Mouse (Mus musculus): Measurements from ENCODE around the gene Zfp296. TPM values are rescaled to one million over a fixed set of nuclear protein-coding genes. Genes with fewer than 3 reads are reported as not detected.
A peak's percentile ranks its signal among the peaks of the same experiment; 100 is the strongest.

The Zfp296 gene
- polyA plus RNA-seq, 1 experiment = 7.0 TPM

DNA sequence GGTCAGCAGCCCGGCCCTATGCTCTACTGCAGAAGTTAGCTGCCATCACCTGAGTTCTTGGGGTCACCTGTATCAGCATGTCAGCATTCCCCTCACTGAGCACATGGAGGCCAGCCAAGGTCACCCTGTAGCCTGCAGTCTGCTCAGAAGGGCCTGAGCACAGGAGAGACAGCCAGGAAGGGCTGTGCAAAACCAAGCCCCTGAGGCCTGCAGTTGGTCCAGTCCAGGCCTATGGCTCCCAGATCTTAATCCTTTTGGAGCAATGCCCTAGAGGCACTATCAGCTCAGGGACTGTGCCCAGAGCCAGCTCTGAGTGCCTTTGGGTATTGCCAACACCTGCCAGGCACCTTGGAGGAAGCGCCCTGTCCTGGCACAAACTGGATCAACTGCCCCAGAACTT is 20.0 kb upstream of the Zfp296 start:
- H3K4me3 ChIP-seq (ENCODE audit: control insufficient read depth, low read depth, low read length) = no peak overlapping the region
- TF ChIP-seq POLR2A (IDR thresholded peaks at IDR 0.05; ENCODE audit: control insufficient read depth, low read depth, low read length) (no peak), CTCF (IDR thresholded peaks at IDR 0.05; ENCODE audit: control insufficient read depth, insufficient read depth, insufficient replicate concordance, low read depth, low read length) (no peak)
- no peaks in the 10 kb centered on the region for H3K36me3 ChIP-seq (ENCODE audit: control insufficient read depth, insufficient read depth, low read length)
- H3K27ac ChIP-seq (ENCODE audit: control insufficient read depth, insufficient read depth, low read depth, low read length) = no peak overlapping the region
- H3K4me1 ChIP-seq (ENCODE audit: control insufficient read depth, insufficient read depth, low read length) = peaks cover 16% of the 10 kb centered on the region
- H3K27me3 ChIP-seq (ENCODE audit: control insufficient read depth, insufficient read depth, low read length) = no peaks in the 10 kb centered on the region

DNA sequence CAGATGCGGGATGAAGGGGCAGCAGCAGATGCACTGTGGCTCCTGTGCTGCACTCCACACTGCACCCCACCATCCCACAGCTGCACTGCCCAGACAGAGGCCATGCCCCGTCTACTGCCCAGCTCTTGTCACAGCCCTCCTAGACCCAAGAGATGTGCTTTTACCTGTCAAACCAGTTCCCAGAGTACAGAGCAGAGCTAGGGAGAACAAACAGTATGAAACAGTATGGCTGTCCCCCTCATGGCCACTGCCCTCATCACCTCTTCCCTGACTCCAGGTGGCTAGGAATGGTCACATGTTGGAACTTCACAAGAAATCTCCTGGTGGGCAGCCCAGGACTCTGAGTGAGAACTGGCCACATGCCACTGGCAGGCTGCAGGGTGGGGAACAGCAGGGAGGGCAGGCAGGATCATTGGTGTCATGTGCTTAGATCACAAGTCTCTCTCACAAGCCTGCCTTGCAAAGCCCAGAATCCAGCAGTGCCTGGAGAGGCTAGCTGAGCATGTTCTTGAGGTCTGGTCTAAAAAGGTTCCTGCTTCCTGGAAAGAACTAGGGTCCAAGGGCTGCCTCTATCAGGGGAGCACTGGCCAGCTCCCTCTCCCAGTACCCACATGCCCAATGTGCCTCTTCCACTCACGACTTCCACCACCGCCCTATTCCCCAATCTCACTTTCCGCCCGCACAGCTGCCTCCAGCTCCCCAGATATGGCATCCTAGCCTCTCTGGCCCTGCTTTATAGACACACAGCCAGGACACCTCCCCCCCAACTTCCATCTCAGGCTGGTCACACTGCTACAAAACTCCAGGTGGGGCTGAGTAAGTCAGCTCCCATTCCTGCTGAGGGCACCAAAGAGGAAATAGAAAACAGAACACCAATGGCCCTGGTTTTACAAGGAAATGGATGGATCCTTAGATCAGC is 18.8 kb upstream of the Zfp296 start:
- no peak overlapping the region for H3K4me3 ChIP-seq (ENCODE audit: control insufficient read depth, low read depth, low read length)
- H3K27me3 ChIP-seq (ENCODE audit: control insufficient read depth, insufficient read depth, low read length) = no peaks in the 10 kb centered on the region
- no peak for TF ChIP-seq POLR2A (IDR thresholded peaks at IDR 0.05; ENCODE audit: control insufficient read depth, low read depth, low read length)
- no peak for TF ChIP-seq CTCF (IDR thresholded peaks at IDR 0.05; ENCODE audit: control insufficient read depth, insufficient read depth, insufficient replicate concordance, low read depth, low read length)
- peaks cover 18% of the 10 kb centered on the region for H3K4me1 ChIP-seq (ENCODE audit: control insufficient read depth, insufficient read depth, low read length)
- no peak overlapping the region for H3K27ac ChIP-seq (ENCODE audit: control insufficient read depth, insufficient read depth, low read depth, low read length)
- H3K36me3 ChIP-seq (ENCODE audit: control insufficient read depth, insufficient read depth, low read length) = no peaks in the 10 kb centered on the region

DNA sequence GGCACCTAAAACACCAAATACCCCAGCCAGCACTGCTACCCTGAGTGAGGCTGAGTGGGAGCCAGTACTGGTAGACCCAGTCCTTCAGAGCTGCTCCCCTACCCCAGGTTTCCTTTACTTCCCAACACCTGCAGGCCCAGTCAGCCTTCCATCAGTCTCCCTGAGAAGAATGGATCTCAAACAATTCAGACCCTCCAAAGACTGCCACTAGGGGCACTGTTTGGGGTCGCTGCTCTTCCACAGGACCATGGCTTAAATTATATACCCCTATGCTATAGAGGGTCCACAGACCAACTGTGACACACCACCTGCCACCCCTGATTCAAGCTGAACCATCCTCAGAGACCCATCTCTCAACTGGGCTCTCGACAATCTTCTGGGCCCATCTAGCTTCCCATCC is 18.1 kb upstream of the Zfp296 start:
- no peaks in the 10 kb centered on the region for H3K27me3 ChIP-seq (ENCODE audit: control insufficient read depth, insufficient read depth, low read length)
- peaks cover 18% of the 10 kb centered on the region for H3K4me1 ChIP-seq (ENCODE audit: control insufficient read depth, insufficient read depth, low read length)
- 0 out of 2 replicates have a peak, but pooled peaks have one; percentile 1 for TF ChIP-seq CTCF (IDR thresholded peaks at IDR 0.05; ENCODE audit: control insufficient read depth, insufficient read depth, insufficient replicate concordance, low read depth, low read length)
- no peak for TF ChIP-seq POLR2A (IDR thresholded peaks at IDR 0.05; ENCODE audit: control insufficient read depth, low read depth, low read length)
- H3K4me3 ChIP-seq (ENCODE audit: control insufficient read depth, low read depth, low read length) = no peak overlapping the region
- H3K27ac ChIP-seq (ENCODE audit: control insufficient read depth, insufficient read depth, low read depth, low read length) = no peak overlapping the region
- no peaks in the 10 kb centered on the region for H3K36me3 ChIP-seq (ENCODE audit: control insufficient read depth, insufficient read depth, low read length)

DNA sequence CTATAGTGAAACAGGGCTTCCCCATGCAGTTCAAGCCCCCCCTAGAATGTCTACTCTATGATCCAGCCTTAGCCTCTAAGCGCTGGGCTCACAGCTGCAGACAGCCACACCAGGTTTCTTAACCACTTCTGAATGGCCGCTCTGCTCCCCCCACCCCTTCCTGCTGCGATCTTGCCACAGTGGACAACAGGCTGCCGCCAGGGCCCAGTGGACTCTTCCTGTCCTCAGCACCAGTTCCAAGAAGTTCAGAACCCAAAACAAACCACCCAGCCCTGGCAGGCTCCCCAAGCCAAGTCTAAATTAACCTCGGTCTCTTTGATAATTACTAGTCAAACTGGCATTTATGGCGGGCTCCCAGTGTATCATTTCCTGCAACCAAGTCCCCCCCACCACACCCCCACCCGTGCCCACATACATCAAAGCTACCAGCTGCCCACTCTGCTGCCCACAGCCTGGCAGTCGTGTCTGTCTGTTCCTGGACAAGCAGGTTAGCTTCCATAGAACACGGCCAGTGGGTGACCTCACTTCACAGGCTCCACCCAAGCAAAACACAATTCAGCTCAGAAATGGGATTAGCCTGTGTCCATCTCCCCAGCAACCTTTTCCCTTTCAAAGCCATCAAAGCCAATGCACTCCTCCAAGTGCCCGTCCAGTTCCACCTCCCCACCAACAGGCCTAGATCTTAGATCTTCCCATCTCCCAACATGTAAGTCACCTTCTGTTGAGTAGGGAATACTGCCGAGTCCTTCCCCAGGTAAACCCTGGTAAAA is 16.4 kb upstream of the Zfp296 start:
- TF ChIP-seq POLR2A (IDR thresholded peaks at IDR 0.05; ENCODE audit: control insufficient read depth, low read depth, low read length) (no peak), CTCF (IDR thresholded peaks at IDR 0.05; ENCODE audit: control insufficient read depth, insufficient read depth, insufficient replicate concordance, low read depth, low read length) (no peak)
- H3K27ac ChIP-seq (ENCODE audit: control insufficient read depth, insufficient read depth, low read depth, low read length) = no peak overlapping the region
- H3K27me3 ChIP-seq (ENCODE audit: control insufficient read depth, insufficient read depth, low read length) = no peaks in the 10 kb centered on the region
- H3K4me3 ChIP-seq (ENCODE audit: control insufficient read depth, low read depth, low read length) = peak overlapping the region; percentile 97
- H3K36me3 ChIP-seq (ENCODE audit: control insufficient read depth, insufficient read depth, low read length) = no peaks in the 10 kb centered on the region
- H3K4me1 ChIP-seq (ENCODE audit: control insufficient read depth, insufficient read depth, low read length) = peaks cover 18% of the 10 kb centered on the region

DNA sequence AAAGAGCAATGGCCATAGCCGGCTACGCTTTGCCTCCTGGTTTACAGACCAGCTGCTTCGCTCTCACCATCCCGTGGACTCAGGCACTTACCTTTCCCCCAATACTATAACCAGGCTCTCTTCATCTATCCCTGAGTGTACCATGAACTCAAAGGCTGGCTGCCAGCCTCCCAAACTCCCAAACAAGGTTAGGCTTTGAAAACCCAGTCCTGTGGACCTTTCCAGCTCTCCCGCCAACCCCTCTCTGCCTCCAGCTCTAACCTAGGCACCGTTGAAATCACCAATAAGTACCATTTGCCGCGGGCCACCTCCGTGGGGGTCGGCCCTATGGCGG is 15.7 kb upstream of the Zfp296 start:
- no peak for TF ChIP-seq CTCF (IDR thresholded peaks at IDR 0.05; ENCODE audit: control insufficient read depth, insufficient read depth, insufficient replicate concordance, low read depth, low read length)
- no peak for TF ChIP-seq POLR2A (IDR thresholded peaks at IDR 0.05; ENCODE audit: control insufficient read depth, low read depth, low read length)
- Histone ChIP-seq H3K27me3 (ENCODE audit: control insufficient read depth, insufficient read depth, low read length) (no peaks in the 10 kb centered on the region), H3K36me3 (ENCODE audit: control insufficient read depth, insufficient read depth, low read length) (no peaks in the 10 kb centered on the region), H3K4me1 (ENCODE audit: control insufficient read depth, insufficient read depth, low read length) (peaks cover 18% of the 10 kb centered on the region), H3K27ac (ENCODE audit: control insufficient read depth, insufficient read depth, low read depth, low read length) (peak overlapping the region; percentile 93), H3K4me3 (ENCODE audit: control insufficient read depth, low read depth, low read length) (peak overlapping the region; percentile 97)

DNA sequence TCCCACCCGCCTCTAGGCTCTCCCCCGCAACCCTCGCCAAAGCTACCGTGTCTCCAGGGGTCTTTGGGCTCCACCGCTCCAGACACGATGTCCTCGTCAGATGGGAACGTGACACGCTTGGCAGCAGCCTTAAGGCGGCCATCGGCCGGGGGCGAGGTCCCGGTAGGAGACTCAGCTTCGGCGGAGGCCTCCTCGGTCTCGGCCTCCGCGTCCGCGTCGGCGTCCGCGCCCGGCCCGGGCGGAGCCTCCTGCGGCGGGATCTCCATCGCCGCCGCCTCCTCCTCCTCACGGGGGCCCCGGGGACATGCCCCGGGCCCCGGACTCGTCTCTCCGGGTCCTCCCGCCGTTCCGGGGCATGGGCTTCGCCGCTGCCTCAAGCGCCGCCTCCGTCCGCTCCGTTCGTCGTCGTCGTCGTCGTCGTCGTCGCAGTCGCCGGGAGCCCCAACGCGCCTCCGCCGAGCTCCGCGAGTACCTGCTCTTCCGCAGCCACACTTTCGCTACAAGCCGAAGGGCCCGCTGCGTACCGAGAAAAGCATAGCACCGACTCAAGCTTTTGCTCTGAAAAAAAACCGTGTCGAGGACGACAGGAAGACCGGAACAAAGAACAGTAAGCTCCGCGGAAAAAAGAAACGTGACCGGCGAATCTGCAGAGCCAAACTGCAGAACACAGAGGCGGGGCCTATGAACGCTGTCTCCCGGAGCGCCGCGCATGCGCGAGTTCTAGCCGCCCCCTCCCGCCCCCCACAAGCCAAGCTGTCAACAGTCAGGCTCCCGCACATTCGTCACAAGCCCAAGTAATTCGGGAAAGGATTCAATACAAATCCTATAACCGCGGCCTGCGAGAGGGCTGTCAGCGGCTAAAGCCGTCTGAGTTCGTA is 15.1 kb upstream of the Zfp296 start:
- Histone ChIP-seq H3K27ac (ENCODE audit: control insufficient read depth, insufficient read depth, low read depth, low read length) (peak overlapping the region; percentile 93), H3K36me3 (ENCODE audit: control insufficient read depth, insufficient read depth, low read length) (no peaks in the 10 kb centered on the region), H3K4me1 (ENCODE audit: control insufficient read depth, insufficient read depth, low read length) (peaks cover 18% of the 10 kb centered on the region), H3K4me3 (ENCODE audit: control insufficient read depth, low read depth, low read length) (peak overlapping the region; percentile 97), H3K27me3 (ENCODE audit: control insufficient read depth, insufficient read depth, low read length) (no peaks in the 10 kb centered on the region)
- TF ChIP-seq POLR2A (IDR thresholded peaks at IDR 0.05; ENCODE audit: control insufficient read depth, low read depth, low read length) = no peak; the same call in 1 of the 2 replicates
- TF ChIP-seq CTCF (IDR thresholded peaks at IDR 0.05; ENCODE audit: control insufficient read depth, insufficient read depth, insufficient replicate concordance, low read depth, low read length) = no peak

Measured in testis, adult 2 months (tissue).